Mouse (Mus musculus): ENCODE measurements around the gene Psmd12. TPM values are rescaled to one million over a fixed set of nuclear protein-coding genes. Genes with fewer than 3 reads are reported as not detected.

Psmd12 gene
- 69.8 and 80.2 TPM in 2 replicates for polyA plus RNA-seq (2012; rRNA removed)

DNA sequence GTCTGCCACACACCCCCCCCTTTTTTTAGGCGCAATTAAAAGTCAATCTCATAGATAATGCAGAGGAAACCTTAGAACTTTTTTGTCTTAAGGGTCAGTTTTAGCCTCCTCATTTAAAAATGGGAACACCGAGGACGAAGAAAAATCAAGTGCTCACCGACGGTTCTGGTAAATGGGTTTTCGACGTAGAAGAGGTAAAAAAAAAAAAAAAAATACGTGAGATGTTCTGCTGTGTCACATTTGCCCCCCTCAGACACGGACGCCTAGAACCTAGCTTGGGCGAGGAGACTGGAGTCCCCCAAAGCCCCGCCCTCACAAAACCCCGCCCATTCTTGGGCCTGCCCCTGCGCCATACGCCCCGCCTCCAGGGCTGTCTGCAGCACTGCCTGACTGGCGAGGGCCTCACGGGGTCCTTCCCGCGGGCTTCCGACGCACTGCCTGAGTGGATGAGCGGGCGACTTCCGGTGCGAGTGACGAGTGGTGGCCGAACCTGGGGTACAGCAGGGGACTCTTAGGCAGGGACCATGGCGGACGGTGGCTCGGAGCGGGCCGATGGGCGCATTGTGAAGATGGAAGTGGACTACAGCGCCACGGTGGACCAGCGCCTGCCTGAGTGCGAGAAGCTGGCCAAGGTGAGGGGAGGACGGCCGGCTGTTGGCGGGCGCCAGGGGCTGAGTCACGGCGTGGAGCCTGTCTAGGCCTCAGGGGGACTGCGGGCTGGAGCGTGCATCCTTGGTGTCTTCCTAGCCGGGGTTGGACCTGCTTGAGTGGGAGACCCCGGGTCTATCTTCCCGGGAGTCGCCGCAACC lies at the start of gene Psmd12:
TSS of gene Psmd12 (plus strand) at position 432 of the 809 bp plus-strand sequence.
- peak; percentile 82 for DNase-seq (ENCODE audit: low spot score)

GRCm38 (mm10) chr11:107431197-107431965 lies 47.9 kb upstream of the Psmd12 start:
- no peak for DNase-seq (ENCODE audit: low spot score)

GRCm38 (mm10) chr11:107435776-107436449 lies 43.4 kb upstream of the Psmd12 start:
- no peak for DNase-seq (ENCODE audit: low spot score)

DNA sequence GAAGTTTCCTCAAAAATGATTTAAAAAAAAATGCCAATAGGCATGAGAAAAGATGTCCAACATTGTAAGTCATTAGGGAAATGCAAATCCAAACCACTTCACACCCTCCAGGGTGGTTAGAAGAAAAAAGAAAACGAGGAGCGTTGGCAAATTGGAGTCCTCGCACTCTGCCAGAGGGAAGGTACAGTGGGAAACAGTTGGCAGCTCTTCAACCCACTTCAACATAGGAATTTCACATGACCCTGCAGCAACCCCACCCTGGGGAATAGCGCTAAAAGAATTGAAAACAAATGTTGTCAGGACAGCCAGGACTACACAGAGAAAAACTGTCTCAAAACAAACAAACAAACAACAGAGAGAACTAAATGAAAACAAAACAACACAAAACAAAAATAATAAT lies 41.6 kb upstream of the Psmd12 start:
- no peak for DNase-seq (ENCODE audit: low spot score)

DNA sequence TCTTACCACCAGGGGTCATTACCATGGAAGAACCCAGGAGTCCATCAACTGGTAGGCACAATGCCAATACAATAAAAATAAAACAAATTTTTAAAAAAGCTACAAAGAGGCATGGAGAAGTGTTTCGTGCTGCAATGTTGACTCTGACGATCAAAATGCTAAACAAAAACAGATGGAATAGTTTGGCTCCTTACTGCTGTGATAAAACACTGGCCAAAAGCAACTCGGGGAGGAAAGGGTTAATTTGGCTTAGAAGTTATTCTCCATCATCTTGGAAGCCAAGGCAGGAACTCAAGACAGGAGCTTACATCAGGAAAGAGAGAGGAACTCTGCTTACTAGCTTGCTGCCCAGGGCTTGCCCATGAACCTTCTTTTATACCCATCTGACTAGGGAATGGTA lies 41.1 kb upstream of the Psmd12 start:
- no peak for DNase-seq (ENCODE audit: low spot score)

- DNase-seq (ENCODE audit: low spot score), result no peak
These were observed 38.2 kb upstream of the Psmd12 start for GRCm38 (mm10) chr11:107441050-107441449.

DNA sequence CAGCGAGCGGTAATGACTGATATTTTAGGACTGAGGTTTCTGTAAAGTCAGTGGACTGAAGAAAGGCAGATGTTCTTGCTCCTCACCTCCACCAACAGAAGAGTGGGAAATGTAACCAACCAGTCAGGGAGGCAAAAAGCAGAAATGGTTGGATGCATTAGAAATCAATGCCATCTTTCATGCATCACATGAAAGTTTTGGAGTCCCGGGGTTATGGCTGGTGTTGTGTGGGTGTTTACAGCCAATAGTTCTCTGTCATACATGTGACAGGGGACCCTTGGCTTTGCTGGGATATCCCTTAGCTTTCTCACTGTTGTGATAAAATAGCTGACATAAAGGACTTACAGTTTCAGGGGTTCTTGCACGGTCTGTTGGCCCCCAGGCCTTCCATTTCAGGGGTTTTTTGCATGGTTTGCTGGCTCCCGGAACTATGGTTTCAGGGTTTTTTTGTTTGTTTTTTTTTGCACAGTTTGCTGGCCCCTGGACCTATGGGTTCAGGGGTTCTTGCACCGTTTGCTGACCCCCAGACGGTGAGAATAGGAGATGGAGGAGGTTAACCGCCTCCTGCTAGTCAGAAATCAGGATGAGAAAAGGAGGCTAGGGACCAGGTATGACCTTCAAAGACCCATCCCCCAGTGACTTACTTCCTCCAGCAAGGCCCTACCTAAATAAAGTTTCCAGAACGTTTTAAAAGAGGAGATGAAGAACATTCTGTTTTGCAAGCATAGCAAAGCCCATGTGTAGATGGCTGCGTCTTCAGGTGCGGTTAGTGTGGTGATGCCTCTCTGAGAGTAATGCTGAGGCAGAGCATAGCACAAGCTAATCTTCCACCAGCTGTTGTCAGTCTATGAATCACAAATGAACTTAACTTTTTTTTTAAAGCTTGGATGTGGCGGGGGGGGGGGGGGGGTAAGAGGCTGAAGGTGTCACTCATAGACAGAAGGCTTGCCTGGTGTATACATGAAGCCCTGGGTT lies 35.9 kb upstream of the Psmd12 start:
- no peak for DNase-seq (ENCODE audit: low spot score)

- DNase-seq (ENCODE audit: low spot score), result no peak
These were observed 33.6 kb upstream of the Psmd12 start for GRCm38 (mm10) chr11:107445683-107446082.

- no peak for DNase-seq (ENCODE audit: low spot score)
These were observed 32.6 kb upstream of the Psmd12 start for GRCm38 (mm10) chr11:107446650-107447049.

GRCm38 (mm10) chr11:107447349-107447748 lies 31.9 kb upstream of the Psmd12 start:
- no peak for DNase-seq (ENCODE audit: low spot score)

- DNase-seq (ENCODE audit: low spot score), result no peak
These were observed 31.4 kb upstream of the Psmd12 start for GRCm38 (mm10) chr11:107447915-107448314.

GRCm38 (mm10) chr11:107449169-107449910 lies 29.9 kb upstream of the Psmd12 start:
- DNase-seq (ENCODE audit: low spot score), result no peak

DNA sequence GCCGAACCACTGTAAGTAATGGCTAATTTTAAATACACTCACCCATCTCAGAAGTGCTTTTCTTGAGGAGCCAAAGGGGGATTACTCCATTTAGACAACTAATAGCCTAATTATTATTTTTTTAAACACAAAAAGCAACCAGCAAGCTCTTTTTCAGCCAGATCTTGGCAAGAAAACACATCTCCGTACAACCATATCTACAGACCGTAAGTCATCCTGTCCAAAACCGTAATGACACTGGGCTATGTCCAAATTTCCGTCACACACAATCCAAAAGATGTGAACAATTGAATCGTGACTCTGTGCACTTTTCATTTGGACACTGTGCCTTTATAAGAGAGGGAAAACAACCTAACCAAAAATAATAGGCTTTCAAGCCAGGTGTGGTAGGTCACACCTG lies 29.2 kb upstream of the Psmd12 start:
- no peak for DNase-seq (ENCODE audit: low spot score)

DNA sequence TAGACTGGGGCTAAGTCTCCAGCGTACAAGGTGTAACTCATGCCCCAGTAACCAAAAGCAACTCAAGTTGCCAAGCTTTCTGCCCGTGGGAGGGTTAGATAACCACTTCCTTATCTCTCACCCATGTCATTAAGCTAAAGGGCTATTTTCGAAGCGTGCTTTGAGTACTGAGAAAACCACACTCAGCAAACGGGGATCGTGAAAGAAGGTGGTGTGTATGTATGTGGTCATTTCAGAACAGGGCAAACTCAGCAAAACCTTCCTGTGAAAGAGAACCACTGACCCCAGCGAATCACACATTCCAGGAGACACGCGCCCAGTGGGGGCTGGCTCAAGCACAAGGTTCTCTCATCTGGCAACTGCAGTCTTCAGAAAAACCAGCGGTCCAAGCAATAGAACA lies 28.2 kb upstream of the Psmd12 start:
- DNase-seq (ENCODE audit: low spot score), result no peak

- DNase-seq (ENCODE audit: low spot score), result no peak
These were observed 27.2 kb upstream of the Psmd12 start for GRCm38 (mm10) chr11:107452053-107452452.

DNA sequence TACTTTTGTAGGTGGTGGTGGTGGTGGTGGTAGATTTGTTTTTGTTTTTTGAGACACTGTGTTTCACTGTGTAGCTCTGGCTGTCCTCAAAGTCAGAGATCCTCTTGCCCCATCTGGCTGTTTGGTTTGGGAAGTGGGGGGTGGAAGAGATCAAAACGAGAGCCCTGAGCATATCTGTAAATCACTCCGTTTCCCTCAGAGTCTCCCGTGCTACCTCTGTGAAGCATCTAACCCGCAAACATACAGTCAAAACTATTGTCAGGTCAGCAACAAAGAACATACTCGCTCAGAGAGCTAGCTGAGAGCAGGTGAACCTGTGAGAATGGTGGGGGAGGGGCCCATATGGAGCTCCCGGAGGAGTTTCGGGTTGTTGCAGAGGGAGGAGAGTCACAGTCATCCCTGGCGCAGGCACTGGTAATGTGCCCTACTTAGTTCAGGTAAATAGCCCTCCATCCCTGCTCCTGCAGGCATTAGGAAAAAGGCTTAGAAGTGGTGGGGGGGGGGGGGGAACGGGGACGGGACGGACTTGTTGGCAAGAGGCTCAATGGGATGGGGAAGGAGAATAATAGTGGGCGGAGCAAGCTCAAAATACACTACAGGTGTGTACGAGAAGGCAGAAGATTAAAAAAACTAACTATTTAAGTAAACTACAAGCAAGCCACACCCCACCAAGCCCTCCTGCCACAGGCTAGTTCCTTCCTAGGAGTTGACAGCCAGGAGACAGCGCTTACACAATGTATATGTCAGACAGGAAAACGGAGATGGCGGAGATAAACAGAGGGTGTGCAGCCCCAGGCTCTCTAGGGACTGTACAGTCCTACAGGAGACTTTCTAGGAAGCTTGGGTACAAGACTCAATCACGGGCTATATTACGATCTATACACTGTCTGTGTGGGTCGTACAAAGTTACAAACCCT lies 24.5 kb upstream of the Psmd12 start:
- DNase-seq (ENCODE audit: low spot score), result no peak

DNA sequence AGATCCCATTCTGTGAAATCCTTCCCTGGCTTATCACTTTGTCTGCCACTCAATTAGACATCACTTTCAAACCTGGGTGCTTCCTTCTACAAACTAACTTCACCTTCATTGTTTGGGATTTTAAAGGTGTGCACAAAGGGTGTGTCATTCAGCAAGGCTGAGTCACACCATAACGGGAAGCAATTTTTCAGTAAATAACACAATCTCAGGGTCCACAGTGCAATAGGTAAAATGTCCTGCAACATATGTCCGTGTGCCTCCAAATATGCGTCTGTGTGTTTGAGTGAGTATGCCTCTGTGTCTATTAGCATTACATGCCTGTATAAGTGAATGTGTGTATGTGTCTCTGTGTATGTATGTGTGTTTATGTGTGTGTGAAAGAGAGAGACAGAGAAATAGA lies 22.0 kb upstream of the Psmd12 start:
- DNase-seq (ENCODE audit: low spot score), result no peak

DNA sequence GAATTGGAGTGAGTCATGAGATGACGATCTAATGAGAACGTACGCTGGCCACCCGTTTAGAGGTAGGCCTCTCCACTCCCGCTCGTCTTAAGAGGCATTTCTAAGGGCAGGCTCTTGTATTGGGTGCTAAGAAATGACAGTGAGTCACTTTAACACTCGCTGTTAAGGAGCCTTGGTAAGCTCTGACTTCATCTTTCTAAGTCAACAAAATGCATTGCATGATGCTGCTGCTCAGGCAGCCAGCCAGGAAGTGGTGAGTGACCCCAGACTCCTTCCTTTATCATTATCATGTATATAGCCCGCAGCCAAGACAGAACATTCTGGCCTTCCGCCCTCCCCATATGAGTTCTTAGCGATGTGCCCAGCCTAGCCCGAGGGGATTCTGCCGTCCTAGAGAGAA lies 21.0 kb upstream of the Psmd12 start:
- no peak for DNase-seq (ENCODE audit: low spot score)

GRCm38 (mm10) chr11:107458986-107459385 lies 20.3 kb upstream of the Psmd12 start:
- DNase-seq (ENCODE audit: low spot score), result no peak

All from urinary bladder, adult 2 months (tissue).